Comparison of ENCODE assay signal across 8 mouse cellular contexts in genomic region chr9:121374076-121374863, GRCm38 (mm10).
DNase-seq lines count a peak whose midpoint lies in the region; ATAC-seq and TF ChIP-seq lines count a peak whose summit lies in the region.

No protein-coding gene starts in this region.

- 0 out of 2 replicates have a peak, but pooled peaks have one; percentile 13 for ATAC-seq in forebrain, embryonic 11.5 days (replicated peaks; ENCODE audit: low FRiP score)
- ATAC-seq in hindbrain, embryonic 16.5 days: peak; percentile 40; the same call in 1 of the 2 replicates
- peak; percentile 16; the same call in 1 of the 2 replicates for ATAC-seq in lung, embryonic 16.5 days (ENCODE audit: low read depth)

- 35% methylated on average over 9 of the region's 9 CpGs for WGBS in forebrain, embryonic 11.5 days
- 29% methylated on average over 9 of the region's 9 CpGs for WGBS in hindbrain, embryonic 16.5 days
- WGBS in lung, embryonic 16.5 days: 31% methylated on average over 9 of the region's 9 CpGs

- H3K4me1 ChIP-seq in bone marrow macrophage, adult 2 months (ENCODE audit: control insufficient read depth, insufficient read depth, low read length): peaks cover 34% of the 10 kb centered on the region
- H3K4me1 ChIP-seq in forebrain, embryonic 11.5 days (replicated peaks; ENCODE audit: control insufficient read depth, insufficient read depth, low read length): peaks cover 31% of the 10 kb centered on the region
- peaks cover 30% of the 10 kb centered on the region for H3K4me1 ChIP-seq in hindbrain, embryonic 16.5 days (ENCODE audit: control insufficient read depth, insufficient read depth, low read depth, low read length)
- H3K4me1 ChIP-seq in lung, embryonic 16.5 days (replicated peaks; ENCODE audit: control insufficient read depth, insufficient read depth, low read length): peaks cover 31% of the 10 kb centered on the region

- H3K27ac ChIP-seq in bone marrow macrophage, adult 2 months (ENCODE audit: insufficient read depth, low read depth, low read length): peak overlapping the region; percentile 27
- H3K27ac ChIP-seq in forebrain, embryonic 11.5 days (ENCODE audit: low read depth, low read length): peak overlapping the region; percentile 57; the same call in 1 of the 2 replicates
- H3K27ac ChIP-seq in hindbrain, embryonic 16.5 days (ENCODE audit: low read depth, low read length): no peak overlapping the region
- H3K27ac ChIP-seq in lung, embryonic 16.5 days (ENCODE audit: low read length): no peak overlapping the region

- H3K4me2 ChIP-seq in forebrain, embryonic 11.5 days (ENCODE audit: low read depth, low read length, severe bottlenecking): no peak overlapping the region
- no peak overlapping the region for H3K4me2 ChIP-seq in hindbrain, embryonic 16.5 days (ENCODE audit: low read length)
- H3K4me2 ChIP-seq in lung, embryonic 16.5 days (ENCODE audit: low read depth, low read length): no peak overlapping the region

- no peaks in the 10 kb centered on the region for H3K36me3 ChIP-seq in forebrain, embryonic 11.5 days (ENCODE audit: control insufficient read depth, insufficient read depth, low read length)
- H3K36me3 ChIP-seq in hindbrain, embryonic 16.5 days (ENCODE audit: control insufficient read depth, insufficient read depth, low read length): no peaks in the 10 kb centered on the region
- H3K36me3 ChIP-seq in lung, embryonic 16.5 days (ENCODE audit: control insufficient read depth, insufficient read depth, low read length): no peaks in the 10 kb centered on the region

- DNase-seq in right cerebral cortex, postnatal 4 days: peak; percentile 56
- DNase-seq in right cerebral cortex, adult 2 months (ENCODE audit: low spot score in 2 of 2): no peak
- peak; percentile 87 for DNase-seq in forebrain, embryonic 11.5 days (ENCODE audit: low spot score)
- peak; percentile 94 for DNase-seq in retina, embryonic 14.5 days (ENCODE audit: low spot score)
- no peak for DNase-seq in urinary bladder, postnatal 10 days (ENCODE audit: low spot score)

- 0 out of 2 replicates have a peak overlapping the region, but pooled peaks have one; percentile 14 for H3K9ac ChIP-seq in forebrain, embryonic 11.5 days (ENCODE audit: low read length)
- H3K9ac ChIP-seq in hindbrain, embryonic 16.5 days (ENCODE audit: low read depth, low read length): 0 out of 2 replicates have a peak overlapping the region, but pooled peaks have one; percentile 2
- peak overlapping the region; percentile 8; the same call in 1 of the 2 replicates for H3K9ac ChIP-seq in lung, embryonic 16.5 days (ENCODE audit: low read length)

- no peaks in the 10 kb centered on the region for H3K9me3 ChIP-seq in forebrain, embryonic 11.5 days (ENCODE audit: control insufficient read depth, low read length)
- no peaks in the 10 kb centered on the region for H3K9me3 ChIP-seq in hindbrain, embryonic 16.5 days (ENCODE audit: control insufficient read depth, low read length)
- no peaks in the 10 kb centered on the region for H3K9me3 ChIP-seq in lung, embryonic 16.5 days (ENCODE audit: control insufficient read depth, low read length)

- peak; percentile 82 for TF ChIP-seq CTCF in bone marrow macrophage, adult 2 months (IDR thresholded peaks at IDR 0.05; ENCODE audit: low read depth, low read length)

- peak overlapping the region; percentile 16; the same call in 1 of the 2 replicates for H3K4me3 ChIP-seq in bone marrow macrophage, adult 2 months (ENCODE audit: insufficient read depth, low read length)
- H3K4me3 ChIP-seq in forebrain, embryonic 11.5 days (ENCODE audit: low read depth, low read length): no peak overlapping the region
- no peak overlapping the region for H3K4me3 ChIP-seq in hindbrain, embryonic 16.5 days (ENCODE audit: low read length)
- no peak overlapping the region for H3K4me3 ChIP-seq in lung, embryonic 16.5 days (ENCODE audit: low read length)

- no peak for TF ChIP-seq POLR2A in bone marrow macrophage, adult 2 months (IDR thresholded peaks at IDR 0.05; ENCODE audit: borderline replicate concordance, low read depth, low read length)

- no peaks in the 10 kb centered on the region for H3K27me3 ChIP-seq in forebrain, embryonic 11.5 days (ENCODE audit: control insufficient read depth, insufficient read depth, low read length)
- no peaks in the 10 kb centered on the region for H3K27me3 ChIP-seq in hindbrain, embryonic 16.5 days (replicated peaks; ENCODE audit: control insufficient read depth, insufficient read depth, low read length)
- H3K27me3 ChIP-seq in lung, embryonic 16.5 days (ENCODE audit: control insufficient read depth, insufficient read depth, low read depth, low read length): no peaks in the 10 kb centered on the region

Comparison
In these comparisons a context has a peak if more than half of its experiments do, and no peak if none do; other contexts are left out.
1. DNase-seq: peak in right cerebral cortex, postnatal 4 days (single experiment), forebrain, embryonic 11.5 days (single experiment) and retina, embryonic 14.5 days (single experiment); none in right cerebral cortex, adult 2 months (0 of 2) and urinary bladder, postnatal 10 days (single experiment).
2. H3K27ac ChIP-seq: peak in bone marrow macrophage, adult 2 months (single experiment) and forebrain, embryonic 11.5 days (single experiment); none in hindbrain, embryonic 16.5 days (single experiment) and lung, embryonic 16.5 days (single experiment).
3. Peak in every context shown above with its lines, with median percentiles within 50 percentile points of each other: ATAC-seq and H3K9ac ChIP-seq.